Mouse (Mus musculus) hindbrain, embryonic 10.5 days (tissue): ENCODE measurements around the gene Snn. TPM values are rescaled to one million over a fixed set of nuclear protein-coding genes. Genes with fewer than 3 reads are reported as not detected.
A peak's percentile ranks its signal among the peaks of the same experiment; 100 is the strongest.

Experiments used
- DNase-seq: peaks from one replicate; pipeline ENCODE4 v3.0.0-alpha.2; 2017; ENCODE audit warnings: low spot score
- H3K27ac ChIP-seq: fragments of 300-500 bp; sonication (generic); 2 replicates; pipeline ENCODE4 v1.5.1; 2016; ENCODE audit warnings: mild to moderate bottlenecking, moderate library complexity
- H3K27me3 ChIP-seq: fragments of 300-500 bp; sonication (generic); 2 replicates; pipeline ENCODE4 v1.6.1; 2016; ENCODE audit warnings: mild to moderate bottlenecking; ENCODE audit not compliant: poor library complexity, insufficient read depth, severe bottlenecking
- H3K36me3 ChIP-seq: fragments of 300-500 bp; sonication (generic); 2 replicates; pipeline ENCODE4 v1.6.1; 2016; ENCODE audit warnings: mild to moderate bottlenecking, moderate library complexity
- H3K4me1 ChIP-seq: fragments of 300-500 bp; sonication (generic); replicated peaks from 2 replicates; pipeline ENCODE4 v1.6.1; 2016; ENCODE audit warnings: mild to moderate bottlenecking
- H3K4me3 ChIP-seq: fragments of 300-500 bp; sonication (generic); 2 replicates; pipeline ENCODE4 v1.5.1; 2016; ENCODE audit warnings: mild to moderate bottlenecking, moderate library complexity
- H3K9me3 ChIP-seq: fragments of 300-500 bp; sonication (generic); 2 replicates; pipeline ENCODE4 v1.6.1; 2016; ENCODE audit warnings: mild to moderate bottlenecking, moderate library complexity
- WGBS: fragments of 180-500 bp; shearing (Covaris S2); methylation state at CpG from one replicate; pipeline ENCODE4 v1.1.7; 2016; 5-methylcytosine and 5-hydroxymethylcytosine counted together
- polyA plus RNA-seq: library from polyadenylated mRNA; unstranded; fragments of >200 nt; fragmentation: Nextera tagmentation; extraction: Ambion mirVana; gene quantifications from 2 replicates; pipeline ENCODE4 v1.2.1, GENCODE M21; 2016

Snn gene
- polyA plus RNA-seq, 1 experiment from 2014 or later: 94.7 TPM

GRCm38 (mm10) chr16:11054871-11055270 is 5.9 kb upstream of the Snn start:
- H3K27ac ChIP-seq: 0 out of 2 replicates have a peak overlapping the region, but pooled peaks have one; percentile 12
- H3K4me1 ChIP-seq: no peaks in the 10 kb centered on the region
- no peaks in the 10 kb centered on the region for H3K27me3 ChIP-seq
- no peaks in the 10 kb centered on the region for H3K9me3 ChIP-seq
- H3K4me3 ChIP-seq: no peak overlapping the region
- no peak for DNase-seq
- no peaks in the 10 kb centered on the region for H3K36me3 ChIP-seq
- 87% methylated on average over 6 of the region's 6 CpGs for WGBS

- no peak overlapping the region for H3K27ac ChIP-seq
- H3K4me1 ChIP-seq: no peaks in the 10 kb centered on the region
- 71% methylated on average over 5 of the region's 5 CpGs for WGBS
- no peak overlapping the region for H3K4me3 ChIP-seq
- no peak for DNase-seq
- no peaks in the 10 kb centered on the region for H3K9me3 ChIP-seq
- H3K36me3 ChIP-seq: no peaks in the 10 kb centered on the region
- no peaks in the 10 kb centered on the region for H3K27me3 ChIP-seq
These were observed 4.8 kb upstream of the Snn start for GRCm38 (mm10) chr16:11055916-11056315.

GRCm38 (mm10) chr16:11062794-11063721 is 2.3 kb downstream of the Snn start:
- peak overlapping the region; percentile 82 for H3K27ac ChIP-seq
- peaks cover 49% of the 10 kb centered on the region for H3K4me1 ChIP-seq
- 31% methylated on average over 13 of the region's 13 CpGs for WGBS
- 0 out of 2 replicates have a peak overlapping the region, but pooled peaks have one; percentile 13 for H3K4me3 ChIP-seq
- H3K36me3 ChIP-seq: 0 out of 2 replicates have a peak, but pooled peaks cover under 1% of the 10 kb centered on the region
- DNase-seq: peak; percentile 54
- H3K27me3 ChIP-seq: no peaks in the 10 kb centered on the region
- no peaks in the 10 kb centered on the region for H3K9me3 ChIP-seq

- Histone ChIP-seq H3K4me3 (no peak overlapping the region), H3K27ac (no peak overlapping the region), H3K27me3 (no peaks in the 10 kb centered on the region), H3K36me3 (peaks cover 9% of the 10 kb centered on the region), H3K9me3 (no peaks in the 10 kb centered on the region), H3K4me1 (peaks cover 62% of the 10 kb centered on the region)
- WGBS: 88% methylated on average over 4 of the region's 4 CpGs
- no peak for DNase-seq
These were observed 3.6 kb downstream of the Snn start for GRCm38 (mm10) chr16:11064341-11064740.

- H3K36me3 ChIP-seq: peaks cover 10% of the 10 kb centered on the region
- no peaks in the 10 kb centered on the region for H3K27me3 ChIP-seq
- no peak for DNase-seq
- H3K4me1 ChIP-seq: peaks cover 66% of the 10 kb centered on the region
- no peaks in the 10 kb centered on the region for H3K9me3 ChIP-seq
- 0 out of 2 replicates have a peak overlapping the region, but pooled peaks have one; percentile 6 for H3K27ac ChIP-seq
- 0 out of 2 replicates have a peak overlapping the region, but pooled peaks have one; percentile 75 for H3K4me3 ChIP-seq
- WGBS: 93% methylated on average over 6 of the region's 6 CpGs
These were observed 4.0 kb downstream of the Snn start for GRCm38 (mm10) chr16:11064742-11065141.

GRCm38 (mm10) chr16:11065431-11065830 is 4.7 kb downstream of the Snn start:
- Histone ChIP-seq H3K4me1 (peaks cover 72% of the 10 kb centered on the region), H3K4me3 (peak overlapping the region; percentile 75), H3K27ac (peak overlapping the region; percentile 98), H3K9me3 (no peaks in the 10 kb centered on the region), H3K27me3 (no peaks in the 10 kb centered on the region), H3K36me3 (peaks cover 13% of the 10 kb centered on the region)
- no peak for DNase-seq
- WGBS: 63% methylated on average over 5 of the region's 5 CpGs

GRCm38 (mm10) chr16:11066029-11066832 is 5.5 kb downstream of the Snn start, which contains the start of gene Litaf:
Gene Litaf, minus strand, starts transcription at chr16:11066157.
- H3K27me3 ChIP-seq: no peaks in the 10 kb centered on the region
- peaks cover 20% of the 10 kb centered on the region for H3K36me3 ChIP-seq
- H3K4me1 ChIP-seq: peaks cover 77% of the 10 kb centered on the region
- peak; percentile 99 for DNase-seq
- peak within 1 kb of the TSS; percentile 98 for H3K27ac ChIP-seq
- H3K9me3 ChIP-seq: no peaks in the 10 kb centered on the region
- WGBS: under 1% methylated on average over 78 of the region's 78 CpGs
- peak within 1 kb of the TSS; percentile 75 for H3K4me3 ChIP-seq

GRCm38 (mm10) chr16:11066833-11067191 is 6.1 kb downstream of the Snn start:
- peaks cover 78% of the 10 kb centered on the region for H3K4me1 ChIP-seq
- 0% methylated on average over 22 of the region's 22 CpGs for whole genome bisulfite sequencing
- DNase-seq: peak; percentile 71
- peaks cover 26% of the 10 kb centered on the region for H3K36me3 ChIP-seq
- H3K4me3 ChIP-seq: peak overlapping the region; percentile 75
- H3K27me3 ChIP-seq: no peaks in the 10 kb centered on the region
- no peaks in the 10 kb centered on the region for H3K9me3 ChIP-seq
- H3K27ac ChIP-seq: peak overlapping the region; percentile 98

- WGBS: 95% methylated on average over 3 of the region's 3 CpGs
- H3K4me1 ChIP-seq: peaks cover 74% of the 10 kb centered on the region
- H3K4me3 ChIP-seq: peak overlapping the region; percentile 75
- H3K27ac ChIP-seq: 0 out of 2 replicates have a peak overlapping the region, but pooled peaks have one; percentile 24
- no peaks in the 10 kb centered on the region for H3K9me3 ChIP-seq
- peaks cover 44% of the 10 kb centered on the region for H3K36me3 ChIP-seq
- DNase-seq: no peak
- no peaks in the 10 kb centered on the region for H3K27me3 ChIP-seq
These were observed 7.9 kb downstream of the Snn start for GRCm38 (mm10) chr16:11068666-11069065.

GRCm38 (mm10) chr16:11069271-11069670 is 8.5 kb downstream of the Snn start:
- 0 out of 2 replicates have a peak overlapping the region, but pooled peaks have one; percentile 24 for H3K27ac ChIP-seq
- H3K36me3 ChIP-seq: peaks cover 50% of the 10 kb centered on the region
- peak overlapping the region; percentile 1; the same call in 1 of the 2 replicates for H3K4me3 ChIP-seq

GRCm38 (mm10) chr16:11069710-11070420 is 9.1 kb downstream of the Snn start:
- DNase-seq: no peak
- H3K4me1 ChIP-seq: peaks cover 69% of the 10 kb centered on the region
- 86% methylated on average over 7 of the region's 7 CpGs for WGBS
- no peaks in the 10 kb centered on the region for H3K27me3 ChIP-seq
- H3K9me3 ChIP-seq: no peaks in the 10 kb centered on the region
- H3K4me3 ChIP-seq: peak overlapping the region; percentile 1; the same call in 1 of the 2 replicates
- peak overlapping the region; percentile 46; the same call in 1 of the 2 replicates for H3K27ac ChIP-seq
- H3K36me3 ChIP-seq: peaks cover 56% of the 10 kb centered on the region

More at GRCm38 (mm10) chr16:11069271-11069670, 8.5 kb downstream of the Snn start:
- 84% methylated on average over 6 of the region's 6 CpGs for WGBS
- H3K27me3 ChIP-seq: no peaks in the 10 kb centered on the region
- DNase-seq: no peak
- no peaks in the 10 kb centered on the region for H3K9me3 ChIP-seq
- H3K4me1 ChIP-seq: peaks cover 71% of the 10 kb centered on the region

- H3K36me3 ChIP-seq: peaks cover 69% of the 10 kb centered on the region
- DNase-seq: no peak
- H3K4me3 ChIP-seq: no peak overlapping the region
- H3K27me3 ChIP-seq: no peaks in the 10 kb centered on the region
- H3K4me1 ChIP-seq: peaks cover 57% of the 10 kb centered on the region
- WGBS: 88% methylated on average over 5 of the region's 5 CpGs
- H3K27ac ChIP-seq: peak overlapping the region; percentile 23; the same call in 1 of the 2 replicates
- no peaks in the 10 kb centered on the region for H3K9me3 ChIP-seq
These were observed 10.4 kb downstream of the Snn start for GRCm38 (mm10) chr16:11071176-11071575.
